Mouse (Mus musculus) embryonic facial prominence, embryonic 10.5 days (tissue): ENCODE measurements around the gene Cfap298. TPM values are rescaled to one million over a fixed set of nuclear protein-coding genes. Genes with fewer than 3 reads are reported as not detected.

ENCODE experiments used
- DNase-seq: peaks from one replicate; pipeline ENCODE4 v3.0.0-alpha.2; 2017; ENCODE audit warnings: low spot score
- H3K27ac ChIP-seq: fragments of 300-500 bp; sonication (generic); replicated peaks from 2 replicates; pipeline ENCODE4 v1.5.1; 2016; ENCODE audit warnings: mild to moderate bottlenecking
- H3K27me3 ChIP-seq: fragments of 300-500 bp; sonication (generic); replicated peaks from 2 replicates; pipeline ENCODE4 v1.6.1; 2016; ENCODE audit warnings: low read depth, mild to moderate bottlenecking; ENCODE audit not compliant: poor library complexity, severe bottlenecking
- H3K36me3 ChIP-seq: fragments of 300-500 bp; sonication (generic); replicated peaks from 2 replicates; pipeline ENCODE4 v1.6.1; 2016; ENCODE audit warnings: mild to moderate bottlenecking, moderate library complexity
- H3K4me1 ChIP-seq: fragments of 300-500 bp; sonication (generic); 2 replicates; pipeline ENCODE4 v1.6.1; 2016
- H3K4me3 ChIP-seq: fragments of 300-500 bp; sonication (generic); 2 replicates; pipeline ENCODE4 v1.5.1; 2016; ENCODE audit warnings: mild to moderate bottlenecking, moderate library complexity
- H3K9me3 ChIP-seq: fragments of 300-500 bp; sonication (generic); 2 replicates; pipeline ENCODE4 v1.6.1; 2016; ENCODE audit warnings: mild to moderate bottlenecking
- WGBS: fragments of 180-500 bp; shearing (Covaris S2); methylation state at CpG from one replicate; pipeline ENCODE4 v1.1.7; 2016; 5-methylcytosine and 5-hydroxymethylcytosine counted together
- microRNA-seq: library from miRNA; unstranded; fragments of <30 nt; microRNA quantifications from one replicate; pipeline ENCODE4, GENCODE M21; 2017
- polyA plus RNA-seq: library from polyadenylated mRNA; unstranded; fragments of >200 nt; fragmentation: Nextera tagmentation; extraction: Ambion mirVana; gene quantifications from 2 replicates; pipeline ENCODE4 v1.2.1, GENCODE M21; 2016

Gene Cfap298
- polyA plus RNA-seq, 1 experiment from 2014 or later, result 50.1 TPM

GRCm38 (mm10) chr16:90878135-90878860 lies 56.6 kb downstream of the Cfap298 start:
- H3K4me3 ChIP-seq, result no peak overlapping the region
- no peaks in the 10 kb centered on the region for H3K27me3 ChIP-seq
- no peaks in the 10 kb centered on the region for H3K36me3 ChIP-seq
- no peak overlapping the region for H3K27ac ChIP-seq
- WGBS, result 86% methylated on average over 3 of the region's 3 CpGs
- no peaks in the 10 kb centered on the region for H3K9me3 ChIP-seq
- no peak for DNase-seq
- H3K4me1 ChIP-seq, result peaks cover 3% of the 10 kb centered on the region; the same call in 1 of the 2 replicates

Small RNA genes within 50 kb of the gene (microRNA-seq; reads per million reads assigned to microRNA genes)
- gene Gm22933, result not detected

Other genes starting within 250 kb of the Cfap298 start
- gene Mis18a, start 207.7 kb downstream of the Cfap298 start, polyA plus RNA-seq, result 99.0 and 103 TPM in 2 replicates
- 1.2 and 2.4 TPM in 2 replicates for gene Mrap, start 196.9 kb downstream of the Cfap298 start, polyA plus RNA-seq
- gene Urb1, start 124.7 kb downstream of the Cfap298 start, polyA plus RNA-seq, result 10.9 and 11.5 TPM in 2 replicates
- 0.36 and 0.41 TPM in 2 replicates for gene Eva1c, start 108.4 kb downstream of the Cfap298 start, polyA plus RNA-seq
- gene Synj1, start 76.2 kb upstream of the Cfap298 start, polyA plus RNA-seq, result 11.6 and 11.8 TPM in 2 replicates
- gene Paxbp1, start 109.4 kb upstream of the Cfap298 start, polyA plus RNA-seq, result 66.9 and 79.2 TPM in 2 replicates
- gene 4932438H23Rik, start 160.0 kb upstream of the Cfap298 start, polyA plus RNA-seq, result 0.15 TPM in 1 of 2 replicates, not detected in the other